Mouse (Mus musculus) liver, embryonic 14.5 days (tissue): ENCODE data around the gene Fscn3.

Experiments
- CTCF ChIP-seq: IDR thresholded peaks from 2 replicates; pipeline ENCODE4 v1.5.1; 2016; ENCODE audit warnings: antibody characterized with exemption, low read depth, control low read depth
- EP300 ChIP-seq: IDR thresholded peaks from 2 replicates; pipeline ENCODE4 v1.6.1; 2016; ENCODE audit warnings: antibody characterized with exemption, low read depth

GRCm38 (mm10) chr6:28411236-28411635 is 16.4 kb upstream of the Fscn3 start:
- no peak for TF ChIP-seq CTCF
- TF ChIP-seq EP300 = no peak
